Mouse (Mus musculus) bone marrow macrophage, adult 2 months (primary cell): ENCODE data around the gene Rassf1. TPM values are rescaled to one million over a fixed set of nuclear protein-coding genes. Genes with fewer than 3 reads are reported as not detected.

ENCODE experiments used
- H3K27ac ChIP-seq: 2 replicates; pipeline ENCODE4 v1.5.1; 2012; ENCODE audit warnings: low read depth, low read length; ENCODE audit not compliant: insufficient read depth
- H3K4me1 ChIP-seq: 2 replicates; pipeline ENCODE4 v1.6.1; 2012; ENCODE audit warnings: low read length; ENCODE audit not compliant: control insufficient read depth, insufficient read depth
- H3K4me3 ChIP-seq: 2 replicates; pipeline ENCODE4 v1.5.1; 2012; ENCODE audit warnings: mild to moderate bottlenecking, low read length, moderate library complexity; ENCODE audit not compliant: insufficient read depth
- CTCF ChIP-seq: IDR thresholded peaks from 2 replicates; pipeline ENCODE4 v1.5.1; 2012; ENCODE audit warnings: low read depth, mild to moderate bottlenecking, low read length, moderate library complexity
- POLR2A ChIP-seq: IDR thresholded peaks from 2 replicates; pipeline ENCODE4 v1.6.1; 2012; ENCODE audit warnings: mild to moderate bottlenecking, low read depth, low read length, borderline replicate concordance
- polyA plus RNA-seq: library from polyadenylated mRNA; stranded (reverse); fragments of >200 nt; gene quantifications from 2 replicates; pipeline ENCODE4 v1.2.4, GENCODE M21; 2012; ENCODE audit not compliant: missing spikeins, insufficient read depth, insufficient read length

Gene Rassf1
- polyA plus RNA-seq, 1 experiment: 46.2 TPM

- TF ChIP-seq POLR2A (no peak), CTCF (no peak)
- peaks cover 17% of the 10 kb centered on the region for H3K4me1 ChIP-seq
Measured at GRCm38 (mm10) chr9:107540420-107540819, 10.9 kb upstream of the Rassf1 start.

GRCm38 (mm10) chr9:107541005-107541404 is 10.3 kb upstream of the Rassf1 start:
- TF ChIP-seq POLR2A (no peak), CTCF (no peak)
- Histone ChIP-seq H3K27ac (no peak overlapping the region), H3K4me1 (peaks cover 15% of the 10 kb centered on the region), H3K4me3 (peak overlapping the region; percentile 67)

More at GRCm38 (mm10) chr9:107540420-107540819, 10.9 kb upstream of the Rassf1 start:
- H3K27ac ChIP-seq: no peak overlapping the region
- H3K4me3 ChIP-seq: no peak overlapping the region

- Histone ChIP-seq H3K4me1 (peaks cover 11% of the 10 kb centered on the region), H3K27ac (peak within 1 kb of the TSS; percentile 32), H3K4me3 (peak within 1 kb of the TSS; percentile 67)
- peak; percentile 80 for TF ChIP-seq POLR2A
- no peak for TF ChIP-seq CTCF
Measured at GRCm38 (mm10) chr9:107541474-107542351, 9.6 kb upstream of the Rassf1 start, which contains the start of the genes Cyb561d2 and Nprl2. Cyb561d2 (minus strand) TSS chr9:107542193. Nprl2 (plus strand) TSS chr9:107542226.

- H3K4me3 ChIP-seq: peak overlapping the region; percentile 67
- no peak overlapping the region for H3K27ac ChIP-seq
- peaks cover 10% of the 10 kb centered on the region for H3K4me1 ChIP-seq
- TF ChIP-seq CTCF (no peak), POLR2A (no peak)
Measured at GRCm38 (mm10) chr9:107542352-107542686, 9.0 kb upstream of the Rassf1 start.

GRCm38 (mm10) chr9:107542721-107543120 is 8.6 kb upstream of the Rassf1 start:
- peak overlapping the region; percentile 67 for H3K4me3 ChIP-seq
- peaks cover 14% of the 10 kb centered on the region for H3K4me1 ChIP-seq
- no peak overlapping the region for H3K27ac ChIP-seq
- TF ChIP-seq CTCF (no peak), POLR2A (no peak)

GRCm38 (mm10) chr9:107543299-107543698 is 8.1 kb upstream of the Rassf1 start:
- Histone ChIP-seq H3K4me3 (no peak overlapping the region), H3K27ac (no peak overlapping the region), H3K4me1 (peaks cover 19% of the 10 kb centered on the region)
- TF ChIP-seq CTCF (no peak), POLR2A (no peak)

- H3K4me3 ChIP-seq: no peak overlapping the region
- no peak for TF ChIP-seq CTCF
- no peak for TF ChIP-seq POLR2A
- H3K27ac ChIP-seq: no peak overlapping the region
- peaks cover 23% of the 10 kb centered on the region for H3K4me1 ChIP-seq
Measured at GRCm38 (mm10) chr9:107544196-107544700, 7.1 kb upstream of the Rassf1 start.

GRCm38 (mm10) chr9:107544729-107545128 is 6.6 kb upstream of the Rassf1 start:
- no peak overlapping the region for H3K4me3 ChIP-seq
- H3K4me1 ChIP-seq: peaks cover 23% of the 10 kb centered on the region
- no peak overlapping the region for H3K27ac ChIP-seq
- TF ChIP-seq CTCF (no peak), POLR2A (no peak)

- Histone ChIP-seq H3K4me1 (peaks cover 23% of the 10 kb centered on the region), H3K27ac (no peak overlapping the region), H3K4me3 (no peak overlapping the region)
- TF ChIP-seq CTCF (no peak), POLR2A (no peak)
Measured at GRCm38 (mm10) chr9:107545199-107545598, 6.2 kb upstream of the Rassf1 start.

- no peak overlapping the region for H3K27ac ChIP-seq
- no peak overlapping the region for H3K4me3 ChIP-seq
- TF ChIP-seq POLR2A (no peak), CTCF (peak; percentile 98)
- H3K4me1 ChIP-seq: peaks cover 23% of the 10 kb centered on the region
Measured at GRCm38 (mm10) chr9:107545602-107546001, 5.8 kb upstream of the Rassf1 start.

GRCm38 (mm10) chr9:107547026-107547425 is 4.3 kb upstream of the Rassf1 start, which contains the start of gene Zmynd10:
Zmynd10 (plus strand) TSS chr9:107547298.
- peaks cover 29% of the 10 kb centered on the region for H3K4me1 ChIP-seq

More at GRCm38 (mm10) chr9:107547026-107547425, 4.3 kb upstream of the Rassf1 start, which contains the start of gene Zmynd10:
- 0 out of 2 replicates have a peak within 1 kb of the TSS, but pooled peaks have one; percentile 21 for H3K4me3 ChIP-seq
- no peak for TF ChIP-seq POLR2A
- no peak for TF ChIP-seq CTCF
- H3K27ac ChIP-seq: no peak within 1 kb of the TSS
